8 mouse cellular contexts compared by ENCODE assay signal in genomic region chr5:148370624-148371023, GRCm38 (mm10). TPM values are rescaled to one million over a fixed set of nuclear protein-coding genes. Genes with fewer than 3 reads are reported as not detected.
A peak's percentile ranks its signal among the peaks of the same experiment; 100 is the strongest.
DNase-seq lines count a peak whose midpoint lies in the region; TF ChIP-seq lines count a peak whose summit lies in the region.

No protein-coding gene starts in this region.

- H3K4me1 ChIP-seq in ES-E14 (ENCODE audit: control insufficient read depth in 2 of 2, insufficient read depth in 2 of 2, low read length in 2 of 2, poor library complexity in 1 of 2): peaks cover 0 to 24% of the 10 kb centered on the region in 2 experiments
- no peaks in the 10 kb centered on the region for H3K4me1 ChIP-seq in cortical plate, adult 2 months (ENCODE audit: control insufficient read depth, insufficient read depth, low read length)

- no peaks in the 10 kb centered on the region for H3K36me3 ChIP-seq in ES-E14 (ENCODE audit: control insufficient read depth, insufficient read depth, low read length, poor library complexity, severe bottlenecking)

- H3K4me3 ChIP-seq in ES-E14 (ENCODE audit: insufficient read depth in 1 of 2, low read depth in 1 of 2, low read length in 2 of 2, poor library complexity in 1 of 2, severe bottlenecking in 1 of 2): peak overlapping the region; percentile 72 to 82
- H3K4me3 ChIP-seq in cortical plate, adult 2 months (ENCODE audit: insufficient read depth, low read length): no peak overlapping the region

- intact Hi-C loops in heart, postnatal 10 days (cut with DNase I): loop anchor here (5.0 kb wide), 1 partner anchor 38 kb away; no protein-coding TSS in a partner anchor

- TF ChIP-seq CTCF in cortical plate, adult 2 months (IDR thresholded peaks at IDR 0.05; ENCODE audit: extremely low read depth, insufficient read depth, low read length): peak; percentile 49

- peak overlapping the region; percentile 80; the same call in 1 of the 2 replicates for H3K9ac ChIP-seq in ES-E14 (ENCODE audit: insufficient read depth, low read depth, low read length, poor library complexity, severe bottlenecking)

- in situ Hi-C loops in ES-E14 (cut with MboI; ENCODE audit: low sequenced_read_pairs in 2 of 2, unreplicated experiment in 2 of 2): no loop called here

- no peaks in the 10 kb centered on the region for H3K9me3 ChIP-seq in ES-E14 (ENCODE audit: control insufficient read depth, insufficient read depth, low read depth, low read length)

- H3K27ac ChIP-seq in ES-E14 (ENCODE audit: insufficient read depth, low read depth, low read length, poor library complexity, severe bottlenecking): no peak overlapping the region
- no peak overlapping the region for H3K27ac ChIP-seq in cortical plate, adult 2 months (ENCODE audit: insufficient read depth, low read length)

- TF ChIP-seq POLR2A in cortical plate, adult 2 months (IDR thresholded peaks at IDR 0.05; ENCODE audit: extremely low read depth, insufficient read depth, low read length): no peak

- DNase-seq in kidney, adult 18-20 months: peak; percentile 24
- DNase-seq in kidney, postnatal 10 days: no peak
- no peak for DNase-seq in ES-E14 (ENCODE audit: low read depth, low spot score)
- peak; percentile 44 for DNase-seq in spleen, adult 12 weeks (ENCODE audit: low spot score)
- DNase-seq in neural tube, embryonic 10.5 days (ENCODE audit: extremely low spot score, low spot score): no peak
- no peak for DNase-seq in layer of hippocampus, adult 9-11 months
- DNase-seq in heart, postnatal 10 days: no peak

TF ChIP-seq in ES-E14, 5 proteins besides CTCF, POLR2A, EP300 and RAD21:
- no peak for TF ChIP-seq ZC3H11A (IDR thresholded peaks at IDR 0.05; ENCODE audit: borderline replicate concordance, low read depth, low read length)
- no peak for TF ChIP-seq HCFC1 (IDR thresholded peaks at IDR 0.05; ENCODE audit: borderline replicate concordance, insufficient read depth, low read length)
- no peak for TF ChIP-seq ZNF384 (IDR thresholded peaks at IDR 0.05; ENCODE audit: low read depth, low read length)
- TF ChIP-seq CHD2 (IDR thresholded peaks at IDR 0.05; ENCODE audit: low read depth, low read length): no peak
- TF ChIP-seq MAFK (IDR thresholded peaks at IDR 0.05; ENCODE audit: insufficient read depth, low read depth, low read length): no peak

RNA-seq across cellular contexts. Expression of gene Slc7a1, which starts 29.1 kb away (rescaled TPM):
- 104 and 151 TPM in 2 replicates for total RNA-seq in ES-E14 (2012; rRNA removed)
- polyA plus RNA-seq in cortical plate, adult 2 months (2012; rRNA removed): 9.3 and 10.2 TPM in 2 replicates
- total RNA-seq in heart, postnatal 10 days (2021): 10 to 100 TPM; 22.5 to 23.5 TPM

Comparison
In these comparisons a context has a peak if more than half of its experiments do, and no peak if none do; other contexts are left out.
1. DNase-seq: peak in kidney, adult 18-20 months (single experiment) and spleen, adult 12 weeks (single experiment); none in kidney, postnatal 10 days (single experiment), ES-E14 (single experiment), neural tube, embryonic 10.5 days (single experiment), layer of hippocampus, adult 9-11 months (single experiment) and heart, postnatal 10 days (0 of 2).